8 mouse cellular contexts compared by ENCODE assay signal in genomic region chr17:78836056-78836455, GRCm38 (mm10). TPM values are rescaled to one million over a fixed set of nuclear protein-coding genes. Genes with fewer than 3 reads are reported as not detected.
DNase-seq lines count a peak whose midpoint lies in the region; ATAC-seq lines count a peak whose summit lies in the region.

No protein-coding gene starts in this region.

- H3K27me3 ChIP-seq in kidney, embryonic 16.5 days (ENCODE audit: insufficient read depth, low read length): no peaks in the 10 kb centered on the region
- H3K27me3 ChIP-seq in hindbrain, embryonic 10.5 days (ENCODE audit: insufficient read depth, poor library complexity, severe bottlenecking): no peaks in the 10 kb centered on the region
- no peaks in the 10 kb centered on the region for H3K27me3 ChIP-seq in midbrain, embryonic 13.5 days

- peaks cover 15% of the 10 kb centered on the region for H3K36me3 ChIP-seq in kidney, embryonic 16.5 days (ENCODE audit: insufficient read depth, low read length)
- peaks cover 28% of the 10 kb centered on the region for H3K36me3 ChIP-seq in hindbrain, embryonic 10.5 days
- H3K36me3 ChIP-seq in midbrain, embryonic 13.5 days: peaks cover 26% of the 10 kb centered on the region

- H3K27ac ChIP-seq in kidney, embryonic 16.5 days (ENCODE audit: low read length): peak overlapping the region; percentile 89
- H3K27ac ChIP-seq in hindbrain, embryonic 10.5 days: peak overlapping the region; percentile 88
- peak overlapping the region; percentile 86 for H3K27ac ChIP-seq in midbrain, embryonic 13.5 days

- peaks cover 8% of the 10 kb centered on the region; the same call in 1 of the 2 replicates for H3K4me1 ChIP-seq in kidney, embryonic 16.5 days (ENCODE audit: insufficient read depth, low read length)
- peaks cover 14% of the 10 kb centered on the region for H3K4me1 ChIP-seq in hindbrain, embryonic 10.5 days (replicated peaks)
- peaks cover 18% of the 10 kb centered on the region for H3K4me1 ChIP-seq in midbrain, embryonic 13.5 days (replicated peaks)

- no peak for DNase-seq in kidney, postnatal 14 days
- peak; percentile 47 for DNase-seq in adipocyte (ENCODE audit: low spot score)
- no peak for DNase-seq in hindbrain, embryonic 10.5 days (ENCODE audit: low spot score)
- no peak for DNase-seq in gastrocnemius, postnatal 4 days (ENCODE audit: low spot score in 2 of 2)
- DNase-seq in thymus, postnatal 10 days (ENCODE audit: low spot score in 2 of 2): no peak
- DNase-seq in gastrocnemius, adult 8-10 months (ENCODE audit: low spot score in 2 of 2): no peak

- 25% methylated on average over 2 of the region's 2 CpGs for WGBS in kidney, embryonic 16.5 days
- WGBS in hindbrain, embryonic 10.5 days: 39% methylated on average over 2 of the region's 2 CpGs
- 35% methylated on average over 2 of the region's 2 CpGs for WGBS in midbrain, embryonic 13.5 days

- peak overlapping the region; percentile 74 for H3K9ac ChIP-seq in kidney, embryonic 16.5 days (replicated peaks; ENCODE audit: low read length)
- peak overlapping the region; percentile 72 for H3K9ac ChIP-seq in midbrain, embryonic 13.5 days (replicated peaks)

- no peak for ATAC-seq in kidney, embryonic 16.5 days (ENCODE audit: low FRiP score, low TSS enrichment)
- ATAC-seq in midbrain, embryonic 13.5 days: no peak

- no peaks in the 10 kb centered on the region for H3K9me3 ChIP-seq in kidney, embryonic 16.5 days (ENCODE audit: low read length)
- no peaks in the 10 kb centered on the region for H3K9me3 ChIP-seq in hindbrain, embryonic 10.5 days
- H3K9me3 ChIP-seq in midbrain, embryonic 13.5 days: no peaks in the 10 kb centered on the region

- peak overlapping the region; percentile 88 for H3K4me2 ChIP-seq in kidney, embryonic 16.5 days (replicated peaks; ENCODE audit: low read depth, low read length)
- H3K4me2 ChIP-seq in midbrain, embryonic 13.5 days (replicated peaks): peak overlapping the region; percentile 86

- H3K4me3 ChIP-seq in kidney, embryonic 16.5 days (ENCODE audit: low read length): peak overlapping the region; percentile 92
- peak overlapping the region; percentile 69 for H3K4me3 ChIP-seq in hindbrain, embryonic 10.5 days
- peak overlapping the region; percentile 90 for H3K4me3 ChIP-seq in midbrain, embryonic 13.5 days (replicated peaks)

RNA-seq across cellular contexts. Expression of gene Gpatch11, which starts 0.7 kb away (rescaled TPM):
- 40.5 and 41.1 TPM in 2 replicates for polyA plus RNA-seq in kidney, embryonic 16.5 days (2015; fragmentation: Nextera tagmentation; extraction: Ambion mirVana)
- 34.3 and 36.2 TPM in 2 replicates for polyA plus RNA-seq in hindbrain, embryonic 10.5 days (2016; fragmentation: Nextera tagmentation; extraction: Ambion mirVana)
- 45.9 and 53.5 TPM in 2 replicates for polyA plus RNA-seq in midbrain, embryonic 13.5 days (2015; fragmentation: Nextera tagmentation; extraction: Ambion mirVana)
- 10 to 100 TPM; 23.7 to 25.8 TPM for total RNA-seq in gastrocnemius, postnatal 4 days (2021)
- 10 to 100 TPM; 15.9 to 27.9 (median 23.1) TPM for total RNA-seq in gastrocnemius, adult 8-10 months (2022)

RNA-seq across cellular contexts. Expression of gene Heatr5b, which starts 0.9 kb away (rescaled TPM):
- polyA plus RNA-seq in kidney, embryonic 16.5 days (2015; fragmentation: Nextera tagmentation; extraction: Ambion mirVana): 13.0 and 14.7 TPM in 2 replicates
- polyA plus RNA-seq in hindbrain, embryonic 10.5 days (2016; fragmentation: Nextera tagmentation; extraction: Ambion mirVana): 14.9 and 16.0 TPM in 2 replicates
- polyA plus RNA-seq in midbrain, embryonic 13.5 days (2015; fragmentation: Nextera tagmentation; extraction: Ambion mirVana): 21.7 and 22.6 TPM in 2 replicates
- total RNA-seq in gastrocnemius, postnatal 4 days (2021): 10 to 100 TPM; 18.1 to 18.8 TPM
- total RNA-seq in gastrocnemius, adult 8-10 months (2022): 1 to 10 TPM; 6.4 to 9.1 (median 8.1) TPM

RNA-seq across cellular contexts. Expression of gene Eif2ak2, which starts 46.3 kb away (rescaled TPM):
- polyA plus RNA-seq in kidney, embryonic 16.5 days (2015; fragmentation: Nextera tagmentation; extraction: Ambion mirVana): 8.8 and 9.6 TPM in 2 replicates
- 4.9 and 5.2 TPM in 2 replicates for polyA plus RNA-seq in hindbrain, embryonic 10.5 days (2016; fragmentation: Nextera tagmentation; extraction: Ambion mirVana)
- 3.0 and 3.4 TPM in 2 replicates for polyA plus RNA-seq in midbrain, embryonic 13.5 days (2015; fragmentation: Nextera tagmentation; extraction: Ambion mirVana)
- 10 to 100 TPM; 10.1 to 14.7 TPM for total RNA-seq in gastrocnemius, postnatal 4 days (2021)
- total RNA-seq in gastrocnemius, adult 8-10 months (2022): 1 to 10 TPM; 2.7 to 3.8 (median 3.3) TPM
